Mouse (Mus musculus): ENCODE data around the gene Prdm1.

DNA sequence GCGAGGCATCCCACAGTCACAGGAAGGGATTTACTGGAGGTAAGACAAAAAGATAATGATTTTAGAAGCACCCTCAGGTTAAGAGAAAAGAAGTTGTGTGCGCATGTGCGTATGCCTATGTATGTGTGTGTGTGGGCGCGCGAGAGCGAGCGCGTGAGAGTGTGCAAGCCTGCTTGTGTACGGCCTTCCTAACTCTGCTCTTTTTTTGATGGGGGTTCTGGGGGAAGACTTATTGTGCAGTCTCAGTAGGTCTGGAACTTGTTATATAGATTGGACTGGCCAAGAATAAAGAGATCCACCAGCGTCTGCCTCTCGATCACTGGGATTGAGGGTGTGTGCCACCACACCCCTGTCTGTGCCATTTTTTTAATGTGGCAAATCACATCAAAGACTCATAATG lies 84.6 kb downstream of the Prdm1 start:
- TF ChIP-seq CTCF (IDR thresholded peaks at IDR 0.05) (no peak), EP300 (IDR thresholded peaks at IDR 0.05) (no peak)
